Mouse (Mus musculus) testis, adult 2 months (tissue): Measurements from ENCODE around the gene 4930404N11Rik.

Source experiments
- CTCF ChIP-seq: fragments of 200-500 bp; IDR thresholded peaks from 2 replicates; pipeline ENCODE4 v1.5.1; 2012; ENCODE audit warnings: low read depth, mild to moderate bottlenecking, inconsistent platforms, low read length, moderate library complexity; ENCODE audit not compliant: control insufficient read depth, insufficient read depth, insufficient replicate concordance
- POLR2A ChIP-seq: fragments of 200-500 bp; IDR thresholded peaks from 2 replicates; pipeline ENCODE4 v1.6.1; 2012; ENCODE audit warnings: low read depth, mild to moderate bottlenecking, inconsistent platforms, low read length, moderate library complexity; ENCODE audit not compliant: control insufficient read depth

DNA sequence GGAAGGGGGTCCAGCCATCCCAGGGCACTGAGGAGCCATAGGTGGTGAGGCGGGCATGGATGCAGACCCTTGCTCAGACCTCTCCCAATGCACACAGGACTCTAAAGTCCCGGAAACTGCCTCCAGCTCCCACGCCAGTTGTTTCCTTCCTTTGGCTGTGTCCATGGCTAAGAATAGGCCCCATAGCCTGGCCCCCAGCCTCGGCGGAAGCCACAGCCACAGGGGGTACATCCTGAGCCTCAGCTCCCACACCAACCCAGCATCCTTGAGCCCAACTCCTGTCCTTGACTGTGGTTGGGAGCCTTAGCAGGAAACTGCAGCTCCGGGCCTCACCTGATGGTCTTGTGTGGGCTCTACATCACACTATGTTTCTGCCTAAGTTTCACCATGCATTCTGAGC lies 38.8 kb downstream of the 4930404N11Rik start:
- TF ChIP-seq POLR2A, result no peak
- no peak for TF ChIP-seq CTCF
